Mouse (Mus musculus): ENCODE results near the gene Adamtsl4.

- TF ChIP-seq CTCF (IDR thresholded peaks at IDR 0.05; ENCODE audit: insufficient read depth, low read length) (no peak), POLR2A (IDR thresholded peaks at IDR 0.05; ENCODE audit: borderline replicate concordance, extremely low read depth, low read depth, low read length) (no peak)
Observed at GRCm38 (mm10) chr3:95694808-95695703, 7.3 kb upstream of the Adamtsl4 start.
